Mouse (Mus musculus) granulocyte monocyte progenitor cell, adult 5-6 weeks (primary cell): ENCODE data around the gene Mrps14. TPM values are rescaled to one million over a fixed set of nuclear protein-coding genes. Genes with fewer than 3 reads are reported as not detected.

ENCODE experiments used
- ATAC-seq: replicated peaks from 2 replicates; pipeline ENCODE4 v1.8.0; 2016; ENCODE audit warnings: mild to moderate bottlenecking, moderate TSS enrichment, inconsistent platforms; ENCODE audit not compliant: poor library complexity, severe bottlenecking
- total RNA-seq, 2 experiments: library from RNA; stranded (forward) in 1 of 2; stranded (reverse) in 1 of 2; fragments of 200-712, 200-1000 nt in 1 of 2; fragments of >200 nt in 1 of 2; fragmentation: Nextera tagmentation in 1 of 2; gene quantifications; 2 replicates each; pipeline ENCODE4 v1.2.3; 2014 to 2017

The Mrps14 gene
- total RNA-seq, 2 experiments from 2014 or later, result 157 to 171 TPM

- ATAC-seq, result no peak
Measured at GRCm38 (mm10) chr1:160224093-160224492, 29.1 kb downstream of the Mrps14 start.

- ATAC-seq, result no peak
Measured at GRCm38 (mm10) chr1:160227196-160227595, 32.2 kb downstream of the Mrps14 start.

- ATAC-seq, result no peak
Measured at GRCm38 (mm10) chr1:160227850-160228249, 32.8 kb downstream of the Mrps14 start.

- ATAC-seq, result no peak
Measured at GRCm38 (mm10) chr1:160231013-160231412, 36.0 kb downstream of the Mrps14 start.

- ATAC-seq, result no peak
Measured at GRCm38 (mm10) chr1:160232113-160232512, 37.1 kb downstream of the Mrps14 start.

- peak; percentile 97 for ATAC-seq
Measured at GRCm38 (mm10) chr1:160233921-160234320, 38.9 kb downstream of the Mrps14 start.

GRCm38 (mm10) chr1:160237981-160238380 lies 43.0 kb downstream of the Mrps14 start:
- no peak for ATAC-seq

GRCm38 (mm10) chr1:160238852-160239443 lies 43.9 kb downstream of the Mrps14 start:
- ATAC-seq, result no peak

- no peak for ATAC-seq
Measured at GRCm38 (mm10) chr1:160240091-160240490, 45.1 kb downstream of the Mrps14 start.

- ATAC-seq, result no peak
Measured at GRCm38 (mm10) chr1:160244689-160245088, 49.7 kb downstream of the Mrps14 start.

GRCm38 (mm10) chr1:160245954-160246353 lies 50.9 kb downstream of the Mrps14 start:
- ATAC-seq, result peak; percentile 91

- ATAC-seq, result no peak
Measured at GRCm38 (mm10) chr1:160246844-160247243, 51.8 kb downstream of the Mrps14 start.

GRCm38 (mm10) chr1:160247473-160247872 lies 52.5 kb downstream of the Mrps14 start:
- no peak for ATAC-seq

- ATAC-seq, result no peak
Measured at GRCm38 (mm10) chr1:160249786-160250185, 54.8 kb downstream of the Mrps14 start.

GRCm38 (mm10) chr1:160250782-160251181 lies 55.8 kb downstream of the Mrps14 start:
- 0 out of 2 replicates have a peak, but pooled peaks have one; percentile 3 for ATAC-seq

GRCm38 (mm10) chr1:160251388-160252007 lies 56.5 kb downstream of the Mrps14 start:
- peak; percentile 87 for ATAC-seq

Other genes starting within 250 kb of the Mrps14 start
- gene 4930523C07Rik, start 150.8 kb upstream of the Mrps14 start, total RNA-seq (2014; fragmentation: Nextera tagmentation), result 22.9 and 28.4 TPM in 2 replicates
- 53.9 and 82.3 TPM in 2 replicates for gene 4930523C07Rik, start 150.8 kb upstream of the Mrps14 start, total RNA-seq (2017)
- gene Tnn, start 41.6 kb upstream of the Mrps14 start, total RNA-seq (2014; fragmentation: Nextera tagmentation), result not detected in 2 replicates
- not detected in 2 replicates for gene Tnn, start 41.6 kb upstream of the Mrps14 start, total RNA-seq (2017)
- gene Cacybp, start 17.7 kb downstream of the Mrps14 start, total RNA-seq (2014; fragmentation: Nextera tagmentation), result 161 and 188 TPM in 2 replicates
- gene Cacybp, start 17.7 kb downstream of the Mrps14 start, total RNA-seq (2017), result 288 and 319 TPM in 2 replicates